Mouse (Mus musculus) naive thymus-derived CD4-positive, alpha-beta T cell, adult 2 months (primary cell): ENCODE measurements around the gene Fabp2.
"Not testable (repeated sequence)": the region's sequence is repeated elsewhere in the genome, so short reads cannot be mapped to it uniquely, and the experiment has no call there.

Source experiments
- DNase-seq: peaks from one replicate; pipeline ENCODE4 v3.0.0-alpha.2; 2011; ENCODE audit warnings: low read depth

Gene Fabp2

DNA sequence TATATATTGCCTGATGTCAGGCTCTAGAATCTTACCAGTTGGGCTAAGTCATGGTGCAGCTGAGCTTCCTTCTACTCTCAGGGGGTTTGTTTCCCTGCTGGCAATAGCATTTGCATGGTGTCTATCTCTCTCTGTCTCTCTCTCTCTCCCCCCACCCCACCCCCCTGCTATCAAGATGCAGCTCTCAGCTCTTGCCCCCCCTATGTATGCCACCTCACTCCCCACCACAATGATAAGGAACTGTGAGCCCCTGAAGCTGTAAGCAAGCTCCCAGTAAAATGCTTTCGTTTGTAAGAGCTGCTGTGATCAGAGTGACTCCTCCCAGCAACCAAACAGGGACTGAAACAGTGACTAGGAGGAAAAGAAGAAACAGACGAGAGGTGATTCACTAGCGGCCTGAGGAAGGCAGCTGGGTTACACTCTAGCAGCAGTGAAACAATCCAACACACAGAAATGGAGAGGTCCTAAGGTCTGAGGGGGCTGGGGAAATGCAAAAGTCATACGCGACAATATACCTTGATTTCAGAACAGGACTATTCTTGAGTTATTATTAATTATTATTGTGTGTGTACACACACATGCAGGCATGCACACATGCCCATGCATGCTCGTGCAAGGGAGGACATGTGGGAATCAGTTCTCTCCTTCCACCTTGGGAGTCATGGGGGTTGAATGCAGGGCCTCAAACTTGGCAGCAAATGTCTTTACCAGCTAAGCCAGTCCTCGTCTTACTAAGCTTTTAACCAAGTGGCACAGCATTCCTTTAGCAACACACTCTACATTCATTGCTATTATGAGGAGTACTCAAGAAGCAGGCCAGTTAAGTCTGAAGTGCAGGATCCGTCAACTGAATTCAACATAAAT lies 25.9 kb downstream of the Fabp2 start:
- DNase-seq = no peak

DNA sequence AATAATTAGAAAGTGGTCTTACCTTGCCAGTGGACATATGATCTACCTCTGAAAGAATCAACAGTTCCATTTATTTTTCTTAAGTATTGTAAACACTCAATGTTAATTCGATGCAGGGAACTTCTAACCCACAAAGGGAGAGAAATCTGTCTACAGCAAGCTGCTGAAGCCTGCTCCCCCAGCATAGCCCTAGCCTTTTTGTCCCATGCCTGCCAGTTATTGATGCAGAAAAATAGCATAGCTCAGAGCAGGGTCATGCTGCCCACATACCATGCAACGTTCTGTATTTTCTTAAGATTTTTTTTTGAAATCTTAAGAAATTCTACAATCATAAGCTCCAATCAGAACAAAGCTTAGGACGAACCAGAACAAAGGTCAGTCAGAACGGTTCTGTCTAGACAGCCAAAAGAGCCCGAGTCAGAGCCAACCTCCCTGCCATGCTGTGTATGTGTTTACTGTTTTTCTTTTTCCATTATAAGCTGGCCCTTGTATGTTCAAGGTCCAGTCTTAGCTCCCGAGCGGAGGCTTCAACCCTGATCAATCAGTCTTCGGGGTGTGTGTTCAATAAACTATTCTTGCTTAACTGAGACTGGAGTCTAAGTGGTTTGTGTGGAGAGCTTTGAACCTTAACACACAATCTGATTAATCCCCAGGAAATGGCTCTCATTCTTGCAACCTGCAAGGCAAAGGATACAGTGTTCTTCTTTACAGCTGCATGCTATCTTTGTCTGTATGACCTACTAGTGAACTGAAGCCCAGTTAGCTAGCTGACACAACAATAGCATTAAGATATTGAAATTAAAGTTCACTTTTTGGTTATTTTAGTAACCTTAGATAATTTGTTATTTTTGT lies 27.0 kb downstream of the Fabp2 start:
- DNase-seq = no peak

DNA sequence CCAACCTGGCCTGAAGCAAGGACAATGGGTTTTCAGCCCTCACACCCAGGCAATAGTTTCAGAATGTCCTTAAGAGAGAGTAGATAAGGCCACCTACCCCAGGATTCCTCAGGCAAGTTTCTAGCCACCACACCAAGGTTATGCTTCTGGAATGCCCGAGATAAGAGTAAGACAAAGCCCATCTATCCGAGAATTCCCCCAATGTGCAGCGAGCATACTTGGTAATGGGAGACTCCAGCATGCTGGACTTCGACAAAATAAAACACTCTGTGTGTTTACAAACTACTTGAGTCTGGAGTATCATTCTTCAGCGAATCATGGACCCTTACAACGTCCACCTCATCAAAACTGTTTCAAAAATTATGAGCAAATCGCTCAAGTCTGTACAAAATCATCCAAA lies 28.3 kb downstream of the Fabp2 start:
- peak; percentile 19 for DNase-seq

DNA sequence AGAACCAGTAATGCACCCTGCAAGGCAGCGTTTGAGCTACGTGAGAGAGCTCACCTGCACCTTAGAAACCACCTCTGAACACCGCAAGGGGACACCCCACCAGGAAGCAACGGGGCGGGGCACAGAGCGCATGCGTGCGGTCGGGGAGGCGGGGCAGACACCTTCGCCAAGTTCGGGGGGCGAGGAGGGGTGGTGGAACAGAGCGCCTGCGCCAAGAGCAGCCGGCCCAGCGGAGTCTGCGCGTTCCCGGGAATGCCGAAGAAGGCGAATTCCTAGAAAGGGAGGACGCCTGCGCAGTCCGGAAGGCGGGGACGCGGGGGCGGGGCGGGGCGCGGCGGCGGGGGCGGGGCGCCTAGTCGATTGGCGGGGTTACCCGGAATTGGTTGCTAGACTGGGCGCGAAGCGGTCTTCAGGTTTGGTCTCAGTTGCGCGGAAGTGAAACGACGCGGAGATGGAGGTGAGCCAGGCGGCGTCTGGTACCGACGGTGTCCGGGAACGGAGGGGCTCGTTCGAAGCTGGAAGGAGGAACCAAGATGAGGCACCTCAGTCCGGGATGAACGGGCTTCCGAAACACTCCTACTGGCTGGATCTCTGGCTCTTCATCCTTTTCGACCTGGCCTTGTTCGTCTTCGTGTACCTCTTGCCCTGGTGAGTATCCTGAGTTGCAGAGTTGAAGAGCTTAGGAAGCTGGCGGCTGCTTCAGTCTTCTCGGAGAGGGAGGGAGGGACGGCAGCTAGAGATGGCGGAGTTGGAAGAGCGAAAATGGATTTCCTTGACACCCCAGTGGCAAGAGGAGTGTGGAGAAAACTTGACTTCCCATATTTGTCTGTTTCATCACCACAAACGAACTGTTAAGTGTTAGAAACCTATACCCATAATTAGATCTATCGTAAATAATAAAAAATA lies 29.4 kb downstream of the Fabp2 start, which contains the start of gene 1810037I17Rik:
1810037I17Rik (plus strand) TSS at position 195 of the 906 bp plus-strand sequence.
- peak; percentile 93 for DNase-seq

DNA sequence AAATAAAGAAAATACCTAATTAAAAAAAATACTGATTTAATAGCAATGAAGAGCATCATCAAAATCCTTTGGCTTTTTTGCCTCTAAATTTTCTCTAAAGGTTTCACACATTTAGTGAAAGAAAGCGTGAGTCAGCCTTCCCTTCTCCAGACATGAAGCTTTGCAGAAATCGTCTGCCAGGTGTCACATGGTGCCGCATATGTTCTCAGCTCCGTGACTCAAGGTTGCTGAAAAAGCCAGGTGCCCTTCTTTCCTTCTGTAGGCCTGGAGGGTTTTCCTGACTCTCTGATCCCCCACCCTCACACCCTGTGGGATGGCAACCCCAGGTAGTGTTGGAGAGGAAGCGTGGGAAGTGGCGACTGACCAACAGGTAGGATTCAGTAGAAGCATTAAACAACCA lies 34.9 kb downstream of the Fabp2 start:
- no peak for DNase-seq

DNA sequence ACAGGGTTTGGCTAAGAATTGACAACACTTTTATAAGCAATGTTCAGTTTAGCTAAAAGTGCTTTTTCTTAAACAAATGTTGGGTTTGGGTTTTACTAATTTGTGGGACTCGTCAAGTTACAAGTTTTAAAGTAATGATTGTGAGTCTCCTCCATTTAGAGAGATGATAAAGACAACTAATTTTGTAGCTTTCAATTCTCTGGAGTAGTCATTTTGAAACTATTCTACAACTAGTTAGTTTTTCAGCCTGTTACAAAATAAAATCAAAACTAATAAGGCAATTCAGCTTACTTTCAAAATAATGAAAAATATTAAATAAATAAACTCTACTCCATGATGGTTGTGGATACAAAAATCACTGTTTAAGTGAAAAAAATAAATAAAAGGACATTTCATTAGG lies 37.6 kb downstream of the Fabp2 start:
- DNase-seq = no peak

DNA sequence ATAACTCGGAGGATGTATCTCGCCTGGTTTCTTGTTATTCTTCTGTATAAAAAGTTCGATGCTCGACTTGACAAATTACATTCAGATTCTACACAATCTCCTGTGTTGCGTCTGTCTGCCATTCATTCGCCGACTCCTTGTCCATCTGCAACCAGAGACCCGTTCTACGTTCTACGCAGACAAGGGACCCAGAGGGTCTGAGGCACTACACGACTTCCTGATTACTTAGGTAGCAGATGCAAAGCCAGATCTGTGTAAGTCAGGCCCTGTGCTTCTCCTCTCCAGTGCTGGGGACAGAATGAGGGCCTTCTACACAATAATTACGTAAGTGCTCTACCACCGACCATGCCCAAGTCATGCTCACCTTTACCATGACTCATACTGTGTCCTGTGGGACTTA lies 42.3 kb downstream of the Fabp2 start:
- not testable (repeated sequence) for DNase-seq

DNA sequence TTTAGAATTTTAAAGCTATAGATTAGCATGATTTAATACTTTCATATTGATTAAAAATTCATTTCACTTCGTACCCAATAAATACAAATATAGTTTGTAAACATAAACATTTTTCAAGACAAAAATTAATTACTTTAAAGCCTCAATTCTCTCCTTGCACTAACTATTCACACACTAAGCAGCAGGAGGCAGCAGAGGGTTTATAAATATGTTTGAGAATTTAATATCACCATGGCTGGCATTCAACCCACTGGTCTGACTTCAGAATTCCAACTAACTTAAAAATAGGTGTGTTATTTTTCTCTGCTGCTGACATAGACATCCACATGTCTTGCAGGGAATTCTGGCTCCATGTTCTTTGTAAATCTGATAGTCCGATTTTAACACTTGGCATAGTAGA lies 44.3 kb downstream of the Fabp2 start:
- DNase-seq = peak; percentile 57

DNA sequence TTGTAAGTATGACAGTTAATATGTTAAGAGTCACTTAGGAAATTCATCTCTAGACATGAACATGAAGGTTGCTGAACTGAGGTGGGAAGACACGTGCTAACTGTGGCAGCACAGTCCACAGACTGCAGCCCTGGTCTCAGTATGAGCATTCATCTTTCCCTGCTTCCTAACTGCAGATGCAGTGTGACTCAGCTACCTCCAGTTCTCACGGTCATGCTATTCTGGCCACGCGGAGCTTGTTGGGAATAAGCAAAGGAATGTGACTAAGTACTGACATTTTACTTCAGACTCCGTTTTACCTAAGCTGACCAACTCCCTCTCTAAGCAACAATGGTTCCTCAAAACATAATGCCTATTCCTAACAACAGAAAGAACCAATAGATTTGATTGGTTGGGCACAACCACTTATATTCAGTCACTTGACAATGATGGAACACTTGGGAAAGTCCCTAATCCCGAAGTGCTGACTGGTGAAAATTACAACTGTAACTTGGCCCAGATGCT lies 48.6 kb downstream of the Fabp2 start:
- no peak for DNase-seq
